Mouse (Mus musculus): ENCODE results near the gene Iffo2.

Iffo2 gene

DNA sequence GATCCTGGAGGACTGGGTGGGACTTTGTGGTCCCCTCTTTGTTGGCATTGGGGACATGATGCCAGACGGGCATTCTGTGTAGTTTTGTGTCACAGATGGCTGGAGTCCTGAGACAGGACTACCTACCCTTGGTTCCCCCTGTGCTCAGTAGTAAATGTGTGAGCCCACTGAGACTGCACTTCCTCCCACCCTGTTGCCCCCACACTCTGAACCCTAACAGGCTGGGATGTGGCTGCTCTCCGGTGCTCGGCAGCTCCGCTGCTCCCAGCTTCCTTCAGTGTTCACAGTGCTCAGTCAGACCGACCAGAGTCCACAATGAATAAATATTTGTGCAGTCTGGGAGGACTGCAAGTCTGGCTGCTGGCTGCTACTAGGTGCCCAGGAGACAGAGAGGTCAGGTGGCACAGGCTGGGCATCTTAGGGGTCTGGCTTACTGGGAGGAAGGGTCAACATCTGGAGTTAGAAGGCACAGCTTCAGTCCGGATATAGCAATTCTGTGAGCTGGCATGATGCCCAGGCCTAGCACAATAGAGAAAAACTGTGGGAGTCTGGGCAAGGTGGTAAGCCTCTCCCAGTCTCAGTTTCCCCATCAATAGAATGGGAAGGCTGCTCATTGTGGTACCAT, 51.2 kb downstream of the Iffo2 start:
- DNase-seq (ENCODE audit: low spot score) = peak; percentile 69

DNA sequence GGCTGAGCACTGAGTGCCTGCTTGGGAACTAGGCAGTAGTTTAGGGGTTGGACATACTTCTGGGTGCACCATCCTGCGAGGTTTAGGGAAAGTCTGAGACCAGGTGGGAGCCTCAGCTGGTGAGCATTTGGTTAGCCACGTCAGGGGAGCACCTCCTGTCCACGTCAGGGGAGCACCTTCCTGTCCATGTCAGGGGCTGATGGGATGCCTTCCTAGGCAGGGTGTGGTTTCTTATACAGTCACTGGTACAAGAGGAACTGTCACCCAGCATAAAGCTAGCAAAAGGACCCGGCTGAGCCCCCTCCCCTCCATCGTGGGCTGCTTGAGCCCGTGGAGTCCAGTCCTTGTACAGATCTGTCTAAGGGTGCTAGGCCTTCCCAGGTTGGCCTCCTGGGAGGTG, 52.0 kb downstream of the Iffo2 start:
- DNase-seq (ENCODE audit: low spot score) = no peak

DNA sequence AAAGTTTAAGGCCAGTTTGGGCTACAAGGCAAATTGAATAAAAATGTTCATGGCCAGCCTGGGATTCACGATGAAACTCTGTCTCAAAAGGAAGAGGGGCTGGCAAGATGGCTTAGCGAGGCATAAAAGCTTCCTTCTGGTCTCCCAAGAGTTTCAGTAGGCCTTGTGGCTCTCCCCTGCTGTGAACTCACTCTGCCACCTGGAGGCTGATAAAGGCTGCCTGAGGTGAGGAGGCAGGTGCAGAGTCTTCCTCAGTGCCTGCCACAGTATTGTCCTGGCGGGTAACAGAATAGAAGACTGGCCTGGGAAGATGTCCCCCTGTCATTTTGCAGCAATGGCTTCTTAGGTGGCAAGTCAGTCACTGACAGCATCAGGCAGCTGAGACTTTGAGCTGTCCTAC, 52.6 kb downstream of the Iffo2 start:
- no peak for DNase-seq (ENCODE audit: low spot score)

DNA sequence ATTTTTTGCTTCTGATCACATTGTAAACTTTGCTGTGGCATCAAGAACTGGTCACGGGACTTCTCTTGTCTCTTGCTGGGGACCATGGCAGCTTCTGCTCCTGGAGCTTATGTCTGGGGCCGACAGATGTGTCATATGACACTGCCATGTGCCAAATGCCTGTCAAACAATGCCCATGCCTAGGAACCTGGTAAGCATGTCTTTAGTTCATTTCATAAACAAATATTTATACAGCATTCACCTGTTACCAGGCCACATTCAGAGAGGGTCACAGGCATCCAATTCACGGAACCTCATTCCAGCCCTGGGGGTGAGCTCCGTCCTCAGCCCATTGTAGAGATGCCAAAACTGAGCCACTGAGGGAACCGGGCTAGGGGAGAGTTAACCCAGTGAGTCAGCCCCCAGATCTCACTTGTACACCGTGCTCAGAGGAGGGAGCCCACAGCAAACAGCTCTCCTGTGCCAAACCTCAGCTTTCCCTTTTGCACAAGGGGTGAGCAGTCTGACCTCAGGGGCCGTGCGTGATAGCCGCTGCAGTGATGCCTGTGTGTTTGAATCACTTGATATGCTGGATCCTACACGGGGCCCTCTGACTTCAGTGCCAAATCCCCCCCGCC, 53.4 kb downstream of the Iffo2 start:
- DNase-seq (ENCODE audit: low spot score) = peak; percentile 21

DNA sequence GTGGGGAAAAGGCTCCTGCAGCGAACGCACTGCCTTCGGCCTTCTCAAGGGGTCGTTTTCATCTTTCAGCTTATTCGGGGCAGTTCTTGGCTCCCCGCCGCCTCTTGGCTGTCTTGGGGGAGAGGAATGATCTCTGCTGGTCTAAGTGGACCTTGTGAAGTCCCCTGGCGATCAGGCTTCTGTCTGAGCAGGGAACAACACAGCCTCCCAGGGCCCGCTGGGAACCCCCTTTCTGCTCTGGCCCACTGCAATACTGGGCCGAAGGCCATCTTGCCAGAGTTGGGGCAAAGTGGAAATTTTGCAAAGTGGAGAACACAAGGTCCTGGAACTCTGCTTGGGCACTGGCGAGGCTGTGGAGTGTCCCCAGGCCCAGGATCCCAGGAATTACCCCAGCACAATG, 54.4 kb downstream of the Iffo2 start:
- peak; percentile 60 for DNase-seq (ENCODE audit: low spot score)

DNA sequence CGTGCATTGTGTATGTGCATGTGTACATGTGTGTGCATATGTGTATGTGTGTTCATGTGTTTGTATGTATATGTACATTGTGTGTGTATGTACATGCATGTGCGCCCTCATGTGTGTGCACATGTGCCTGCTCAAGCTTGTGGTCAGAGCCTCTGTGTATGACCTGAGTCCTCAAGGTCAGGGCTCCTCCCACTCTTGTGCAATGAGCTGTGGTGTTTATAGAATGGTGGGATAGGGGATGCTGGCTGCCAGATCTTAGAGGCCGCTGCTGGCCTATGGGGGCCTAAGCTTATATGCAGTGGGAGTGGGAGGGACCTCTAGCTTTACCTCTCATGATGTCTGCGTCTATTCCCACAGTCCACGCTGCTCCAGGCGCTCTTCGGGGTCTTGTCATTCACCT, 55.4 kb downstream of the Iffo2 start:
- no peak for DNase-seq (ENCODE audit: low spot score)

DNA sequence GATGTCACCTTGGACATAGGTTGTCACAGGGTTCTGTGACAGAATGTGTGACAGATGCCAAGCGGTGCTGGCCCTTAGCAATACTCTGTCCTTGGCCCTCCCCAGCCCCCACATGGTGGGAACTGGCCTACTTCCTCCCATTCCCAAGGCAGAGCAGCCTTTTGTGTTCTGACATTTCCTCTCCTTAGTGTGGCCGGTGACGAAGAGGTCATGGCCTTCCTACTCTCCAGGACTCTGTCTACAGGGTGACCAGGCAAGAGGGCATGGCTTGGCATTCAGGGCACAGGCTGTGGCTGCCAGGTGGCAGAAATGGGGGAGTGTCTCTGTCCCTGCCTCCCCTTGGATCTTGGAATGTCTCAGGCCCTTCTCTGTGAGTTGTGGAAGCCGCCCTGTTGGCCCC, 57.0 kb downstream of the Iffo2 start:
- DNase-seq (ENCODE audit: low spot score) = peak; percentile 42

DNA sequence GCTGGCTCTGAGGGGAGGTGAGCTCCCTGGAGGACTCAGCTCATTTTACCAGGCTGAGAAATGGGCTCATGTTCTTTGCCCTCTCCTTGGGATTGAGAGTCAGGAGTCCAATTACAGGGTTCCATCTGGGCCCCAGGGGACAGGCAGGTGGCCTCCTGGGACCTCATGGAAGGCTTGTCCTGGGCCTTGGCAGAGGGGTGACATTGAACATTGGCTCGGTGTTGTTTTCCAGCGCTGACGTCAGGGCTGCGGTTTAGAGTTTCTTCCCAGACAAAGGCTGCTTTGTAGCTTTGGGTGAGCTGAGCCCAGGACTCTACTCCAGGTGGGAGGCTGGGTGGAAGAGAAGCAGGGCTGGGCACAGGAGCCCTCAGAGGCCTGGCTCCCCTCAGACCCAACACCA, 57.4 kb downstream of the Iffo2 start:
- DNase-seq (ENCODE audit: low spot score) = no peak

DNA sequence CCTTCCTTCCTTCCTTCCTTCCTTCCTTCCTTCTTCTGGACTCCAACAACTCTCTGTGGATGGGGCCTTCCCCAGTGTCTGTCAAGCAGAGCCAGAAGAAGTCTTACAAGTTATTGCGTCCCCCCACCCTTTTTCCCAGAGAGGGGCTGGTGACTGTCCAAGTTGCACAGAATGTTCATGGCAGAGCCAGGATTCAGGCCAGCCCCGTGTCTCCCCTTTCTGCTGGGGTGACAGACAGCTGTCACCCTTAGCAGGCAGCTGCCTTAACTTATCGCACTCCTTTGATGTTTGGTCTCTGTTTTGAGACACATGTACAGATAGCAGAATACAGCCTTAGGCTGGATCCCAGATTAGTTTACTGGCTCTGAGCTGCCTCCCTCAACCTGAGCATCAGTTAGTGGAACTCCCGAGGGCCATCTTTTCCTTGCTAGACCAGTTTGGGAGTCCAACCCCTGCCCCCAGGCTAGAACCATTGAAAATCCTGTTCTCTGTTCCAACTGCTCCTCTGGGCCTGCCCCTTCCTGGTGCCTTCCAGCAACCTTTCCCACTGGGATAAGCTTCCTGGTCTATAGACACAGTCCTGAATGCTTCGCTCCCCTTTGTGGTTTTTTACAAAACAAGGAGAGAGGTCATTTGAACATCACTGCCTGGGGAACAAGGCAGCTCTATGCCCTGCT, 59.1 kb downstream of the Iffo2 start:
- DNase-seq (ENCODE audit: low spot score) = no peak

DNA sequence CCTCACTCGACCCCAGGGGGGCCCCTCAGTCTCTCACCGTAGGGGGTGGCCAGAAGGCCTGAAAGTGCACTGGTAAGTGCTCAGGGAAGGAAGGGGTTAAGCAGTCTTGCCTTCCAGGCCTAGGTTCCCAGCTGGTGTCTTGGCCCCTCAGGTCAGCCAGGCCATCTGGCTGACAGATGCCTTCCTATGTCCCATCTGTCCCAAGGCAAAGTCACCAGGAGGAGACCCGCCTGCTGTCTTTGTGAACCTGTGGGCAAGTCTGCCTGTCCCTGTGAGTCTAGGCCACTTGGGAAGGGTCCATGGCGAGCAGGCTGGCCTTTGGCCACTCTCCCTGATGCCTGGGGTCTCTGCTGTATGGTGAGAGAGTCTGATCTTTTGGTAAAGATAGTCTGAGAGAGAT, 60.1 kb downstream of the Iffo2 start:
- no peak for DNase-seq (ENCODE audit: low spot score)

DNA sequence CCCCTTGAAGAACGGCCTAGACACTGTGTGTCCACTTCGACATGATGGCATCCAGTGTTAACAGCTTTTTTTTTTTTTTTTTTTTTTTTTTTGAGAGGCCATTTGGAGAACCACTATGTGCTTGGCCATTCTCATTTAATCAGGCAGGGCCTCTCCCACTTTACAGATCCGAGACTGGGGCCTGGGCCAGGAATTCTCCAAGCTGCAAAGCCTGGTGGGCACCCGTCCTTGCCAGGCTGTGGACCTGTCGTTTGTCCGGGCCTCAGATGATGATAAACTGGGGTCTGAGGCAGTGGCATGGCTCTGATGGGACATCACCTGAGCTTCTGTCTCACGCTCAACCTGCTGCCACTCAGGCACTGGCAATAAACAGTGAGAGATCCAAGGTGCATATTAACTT, 62.5 kb downstream of the Iffo2 start:
- no peak for DNase-seq (ENCODE audit: low spot score)

DNA sequence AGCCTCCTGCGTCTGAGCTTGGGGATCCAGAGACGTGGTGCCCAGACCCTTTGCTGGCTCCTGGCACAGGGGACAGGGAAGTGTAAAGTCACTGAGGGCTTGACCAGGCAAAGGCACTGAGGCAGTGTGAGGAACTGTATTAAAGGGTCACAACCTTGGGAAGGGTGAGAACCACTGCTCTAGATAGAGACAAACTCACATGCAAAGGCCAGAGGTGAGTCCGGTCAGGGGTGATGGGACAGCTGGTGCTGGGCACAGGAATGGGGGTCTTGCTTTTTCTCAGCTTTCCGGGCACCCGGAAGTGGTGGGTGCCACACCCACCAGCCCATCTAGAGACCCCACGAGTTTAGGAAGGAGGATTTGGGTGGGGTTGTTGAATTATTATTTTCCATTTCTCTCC, 63.0 kb downstream of the Iffo2 start:
- DNase-seq (ENCODE audit: low spot score) = no peak

DNA sequence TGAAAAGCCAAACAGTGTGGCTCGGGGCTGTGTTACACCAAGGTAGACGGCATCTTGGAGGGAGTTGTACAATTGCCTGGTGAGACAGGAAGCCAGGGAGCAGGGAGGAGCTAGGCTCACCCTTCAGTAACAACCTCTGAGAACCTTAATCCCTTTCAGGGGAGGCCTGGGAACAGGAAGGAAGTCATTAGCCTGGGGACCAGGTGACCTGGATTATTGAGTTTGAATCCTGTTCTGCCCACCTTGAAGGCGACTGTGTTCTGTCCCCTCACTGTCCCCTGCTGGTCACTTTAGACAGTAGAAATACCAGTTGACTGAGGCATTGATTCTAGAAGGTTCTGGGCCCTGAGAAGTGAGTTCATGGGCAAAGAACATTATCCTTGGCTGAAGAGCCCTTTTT, 63.7 kb downstream of the Iffo2 start:
- no peak for DNase-seq (ENCODE audit: low spot score)

DNA sequence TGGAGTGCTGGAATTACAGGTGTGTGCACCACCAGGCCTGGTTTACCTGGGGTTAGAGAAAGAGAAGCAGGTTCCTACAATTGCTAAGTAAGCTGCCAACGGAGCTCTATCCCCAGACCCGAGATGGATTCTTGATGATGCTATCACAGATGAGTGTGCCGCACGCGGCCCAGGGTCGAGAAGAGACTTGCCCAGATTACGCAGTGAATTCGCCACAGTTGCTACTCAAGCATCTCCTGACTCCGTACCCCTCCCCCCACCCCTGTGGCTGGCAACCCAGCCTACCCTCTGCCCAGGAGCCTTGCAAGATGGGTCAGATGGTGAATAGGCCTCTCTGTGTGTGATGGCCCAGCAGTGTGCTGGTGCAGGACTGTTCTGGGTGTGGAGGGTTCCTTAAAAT, 66.4 kb downstream of the Iffo2 start:
- no peak for DNase-seq (ENCODE audit: low spot score)

DNA sequence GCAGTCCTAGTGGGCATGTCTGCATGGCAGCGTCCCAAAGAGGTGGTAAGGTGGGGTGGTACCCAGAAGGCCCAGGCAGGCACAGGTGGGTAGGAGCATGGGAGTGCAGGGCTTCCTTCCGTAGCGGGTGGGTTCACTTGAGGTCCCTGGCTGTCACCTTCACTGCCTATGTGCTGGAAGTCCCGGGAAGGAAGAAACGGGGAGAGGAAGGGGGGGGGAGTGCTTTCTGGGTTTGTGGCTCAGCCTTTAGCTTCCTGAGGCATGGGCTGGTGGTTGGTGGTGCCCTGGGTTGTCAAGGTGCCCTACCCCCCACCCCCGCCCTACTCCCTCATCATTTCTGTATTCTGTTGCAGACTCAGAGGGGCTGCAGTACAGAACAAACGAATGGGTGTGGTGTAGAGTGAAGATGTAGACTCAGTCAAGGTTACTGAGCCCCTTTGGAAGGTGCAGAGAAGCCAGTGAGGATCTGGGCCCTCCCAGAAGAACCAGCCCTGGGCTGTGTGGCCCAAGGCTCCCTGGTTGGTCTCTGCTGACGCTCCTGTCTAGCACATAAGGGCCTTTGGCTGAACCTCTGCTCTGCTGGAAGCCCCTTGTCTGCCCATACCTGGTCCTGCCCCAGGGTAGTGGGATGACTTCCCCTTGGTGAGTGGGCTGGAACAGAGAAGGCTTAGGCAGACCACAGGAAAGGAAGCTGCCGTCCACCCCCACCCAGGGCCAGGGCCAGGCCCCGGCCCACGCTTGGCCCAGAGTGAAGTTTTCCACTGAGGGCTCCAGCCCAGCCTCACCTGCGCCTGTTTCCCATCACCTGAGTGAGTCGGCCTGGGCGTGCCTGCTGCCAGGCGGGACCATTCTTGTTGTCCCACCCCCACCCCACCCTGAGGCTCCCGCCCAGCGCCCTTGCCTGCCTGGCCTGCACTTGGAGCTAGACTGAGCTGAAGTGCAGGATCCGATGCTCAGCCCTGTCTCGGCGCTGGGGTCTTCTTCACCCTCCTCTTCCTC, 67.2 kb downstream of the Iffo2 start:
- DNase-seq (ENCODE audit: low spot score) = no peak

DNA sequence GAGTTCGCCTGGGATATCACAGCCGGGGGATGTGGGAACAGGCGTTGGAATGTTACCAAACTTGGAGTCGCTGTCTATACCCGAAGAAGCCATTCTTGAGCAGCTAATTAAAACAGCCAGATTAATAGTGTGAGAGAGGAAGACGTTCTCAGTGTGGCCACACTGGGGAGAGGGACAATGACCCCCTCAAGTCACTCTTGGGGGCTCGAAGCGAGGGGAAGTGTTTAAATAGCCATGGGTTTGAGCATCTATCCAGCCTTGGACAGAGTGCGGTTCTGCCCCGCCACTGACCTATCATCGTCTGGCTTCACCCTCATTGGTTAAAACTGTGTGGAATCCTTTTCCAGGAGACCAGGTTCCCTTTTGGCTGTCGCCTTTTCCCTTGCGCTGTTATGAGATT, 68.0 kb downstream of the Iffo2 start:
- no peak for DNase-seq (ENCODE audit: low spot score)

DNA sequence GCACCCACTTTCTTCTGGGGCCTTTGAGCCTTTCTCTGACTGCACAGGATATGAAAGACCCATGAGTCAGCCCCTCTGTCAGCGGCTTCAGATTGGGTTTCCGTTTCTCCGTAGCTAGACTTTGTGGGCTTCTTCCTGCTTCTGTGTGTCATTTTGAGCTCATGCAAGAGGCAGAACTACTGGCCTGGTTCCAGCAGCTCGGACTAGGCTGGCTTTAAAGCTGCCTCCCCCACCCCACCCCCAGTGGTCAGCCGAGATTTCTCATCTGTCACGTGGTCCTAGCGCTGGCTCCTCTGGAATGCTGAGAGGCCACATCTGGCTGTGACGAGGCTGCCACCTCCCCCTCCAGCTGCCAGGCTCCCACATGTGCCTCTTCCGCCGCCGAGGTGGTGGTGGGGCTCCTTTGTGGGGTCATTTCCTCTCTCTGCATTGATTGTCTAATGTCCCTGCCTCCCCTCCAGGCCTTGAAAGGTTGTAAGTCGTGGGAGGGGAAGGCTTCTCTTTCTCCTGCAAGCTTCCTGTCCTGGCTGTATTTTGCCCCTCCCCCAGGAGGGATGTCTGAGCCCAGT, 68.7 kb downstream of the Iffo2 start:
- DNase-seq (ENCODE audit: low spot score) = peak; percentile 93

DNA sequence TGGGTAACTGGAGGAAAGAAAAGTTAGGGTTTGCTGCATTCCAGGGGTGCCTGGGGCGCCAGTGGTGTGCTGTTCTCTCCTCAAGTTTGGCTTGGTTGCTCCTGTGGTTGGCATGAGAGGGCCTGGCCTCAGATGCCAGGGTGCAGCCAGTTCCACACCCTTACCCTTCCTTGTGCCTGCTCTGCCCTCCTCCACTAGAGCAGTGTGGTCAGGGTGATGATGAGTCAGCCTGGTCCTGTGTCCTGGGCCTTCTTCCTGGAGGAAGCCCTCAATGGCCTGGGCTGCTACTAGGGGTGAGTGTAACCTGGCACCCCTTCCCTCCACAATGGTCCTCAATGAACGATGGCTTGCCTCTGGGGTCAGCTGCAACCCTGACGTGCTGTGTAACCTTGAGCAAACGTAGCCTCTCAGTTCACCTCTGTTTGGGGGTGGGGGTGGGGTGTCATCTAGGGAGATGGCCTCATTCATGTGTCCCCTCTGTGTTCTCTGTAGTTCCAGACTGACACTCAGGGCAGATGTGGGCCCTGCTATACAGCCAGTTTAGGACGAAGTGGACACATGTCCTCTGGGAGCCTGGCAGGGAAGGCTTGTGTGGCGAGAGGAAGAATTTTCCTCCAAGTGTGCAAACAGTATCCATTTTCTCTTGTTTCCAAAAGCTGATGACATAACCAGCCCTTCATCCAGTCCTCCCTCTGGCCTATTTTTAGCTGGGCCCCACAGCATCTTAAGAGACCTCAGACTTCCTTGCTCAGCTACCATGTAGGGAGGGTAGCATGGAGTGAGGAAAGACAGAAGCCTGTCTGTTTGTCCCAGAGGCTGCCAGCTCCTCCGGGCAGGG, 71.4 kb downstream of the Iffo2 start:
- DNase-seq (ENCODE audit: low spot score) = peak; percentile 71

DNA sequence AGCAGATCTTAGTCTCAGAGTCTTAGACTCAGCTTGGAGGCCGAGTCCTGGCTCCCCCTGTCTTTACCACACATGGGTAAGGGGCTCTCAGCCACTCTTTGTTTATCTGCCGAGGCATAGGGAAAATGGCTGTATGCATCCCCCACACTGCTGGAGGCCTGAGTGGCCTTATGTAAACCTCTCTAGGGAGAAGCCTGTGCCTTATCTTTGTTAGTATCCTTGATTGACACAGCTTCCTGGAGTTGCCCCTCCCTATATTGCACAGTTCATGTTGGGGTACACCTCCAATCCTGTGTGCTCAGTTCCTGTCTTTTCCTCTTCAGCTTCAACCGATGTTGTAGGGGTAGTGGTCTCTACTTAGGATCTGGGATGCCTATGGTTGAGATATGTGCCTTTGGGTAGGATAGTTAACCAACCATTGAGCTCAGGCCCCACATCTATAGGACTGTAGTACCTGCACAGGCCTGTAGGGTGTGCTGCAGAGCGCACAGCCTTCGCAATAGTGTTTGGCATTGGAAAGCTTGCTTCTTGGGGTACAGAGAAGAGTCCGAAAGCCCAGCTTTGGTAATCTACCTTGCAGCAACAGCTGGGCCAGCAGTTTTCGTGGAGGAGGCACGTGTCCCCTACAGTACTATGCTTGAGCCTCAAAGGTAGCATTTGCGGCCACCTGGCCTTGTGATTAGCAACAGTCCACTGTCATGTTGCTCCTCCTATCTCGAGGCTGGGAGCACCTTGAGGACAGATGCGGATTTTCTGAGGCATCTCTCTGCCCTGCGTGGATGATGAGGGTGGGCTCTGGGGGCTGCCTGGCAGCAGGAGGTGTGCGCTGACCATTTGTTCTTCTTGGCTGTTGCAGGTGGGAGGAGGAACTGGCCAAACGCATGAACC, 72.3 kb downstream of the Iffo2 start, which contains the start of gene Gm21969:
TSS of gene Gm21969 (plus strand) at position 830 of the 888 bp plus-strand sequence.
- peak; percentile 70 for DNase-seq (ENCODE audit: low spot score)

DNA sequence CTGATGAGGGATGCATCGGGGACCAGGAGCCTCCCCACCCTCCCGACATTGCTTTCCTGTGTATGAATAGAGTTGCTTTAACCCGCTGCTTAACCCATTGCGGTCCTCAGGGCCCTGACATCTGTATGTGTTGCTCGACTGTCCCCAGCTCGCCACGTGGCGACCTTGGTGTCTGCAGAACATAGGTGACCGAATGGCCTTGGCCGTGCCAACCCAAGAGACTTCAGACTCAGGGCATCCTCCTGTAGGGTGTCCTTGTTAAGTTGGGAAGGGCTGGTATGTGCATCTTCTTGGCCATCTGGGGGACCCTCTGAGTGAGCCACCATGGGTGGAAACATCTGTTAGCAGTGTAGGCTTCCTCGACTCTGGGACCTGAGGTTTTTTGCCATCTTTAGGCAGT, 74.9 kb downstream of the Iffo2 start:
- DNase-seq (ENCODE audit: low spot score) = no peak
